Mouse (Mus musculus): Measurements from ENCODE around the gene A930004D18Rik. TPM values are rescaled to one million over a fixed set of nuclear protein-coding genes. Genes with fewer than 3 reads are reported as not detected.
A peak's percentile ranks its signal among the peaks of the same experiment; 100 is the strongest.

The A930004D18Rik gene
- polyA plus RNA-seq, 1 experiment, result 0.31 TPM

- Histone ChIP-seq H3K4me3 (ENCODE audit: low read depth, low read length) (no peak overlapping the region), H3K27me3 (ENCODE audit: control insufficient read depth, insufficient read depth, low read length, poor library complexity, severe bottlenecking) (peaks cover 12% of the 10 kb centered on the region), H3K9me3 (replicated peaks; ENCODE audit: control insufficient read depth, insufficient read depth, low read length, poor library complexity, severe bottlenecking) (no peaks in the 10 kb centered on the region), H3K27ac (ENCODE audit: insufficient read depth, low read length) (no peak overlapping the region), H3K36me3 (ENCODE audit: control insufficient read depth, insufficient read depth, low read length, poor library complexity, severe bottlenecking) (no peaks in the 10 kb centered on the region), H3K4me1 (ENCODE audit: control insufficient read depth, insufficient read depth, low read length) (no peaks in the 10 kb centered on the region), H3K9ac (ENCODE audit: low read depth, poor library complexity, severe bottlenecking) (no peak overlapping the region)
- TF ChIP-seq CTCF (IDR thresholded peaks at IDR 0.05; ENCODE audit: low read depth, low read length), result no peak
Measured at GRCm38 (mm10) chr2:18033166-18034108, 4.1 kb downstream of the A930004D18Rik start.

- no peaks in the 10 kb centered on the region for H3K36me3 ChIP-seq (ENCODE audit: control insufficient read depth, insufficient read depth, low read length, poor library complexity, severe bottlenecking)
- H3K9ac ChIP-seq (ENCODE audit: low read depth, poor library complexity, severe bottlenecking), result no peak overlapping the region
- TF ChIP-seq POLR2A (IDR thresholded peaks at IDR 0.05; ENCODE audit: insufficient read depth, low read length) (no peak), CTCF (IDR thresholded peaks at IDR 0.05; ENCODE audit: low read depth, low read length) (no peak), EP300 (IDR thresholded peaks at IDR 0.05; ENCODE audit: insufficient read depth, low read depth, low read length) (no peak)
- no peaks in the 10 kb centered on the region for H3K4me1 ChIP-seq (ENCODE audit: control insufficient read depth, insufficient read depth, low read length)
- peaks cover 9% of the 10 kb centered on the region for H3K27me3 ChIP-seq (ENCODE audit: control insufficient read depth, insufficient read depth, low read length, poor library complexity, severe bottlenecking)
- no peak overlapping the region for H3K4me3 ChIP-seq (ENCODE audit: low read depth, low read length)
- no peaks in the 10 kb centered on the region for H3K9me3 ChIP-seq (replicated peaks; ENCODE audit: control insufficient read depth, insufficient read depth, low read length, poor library complexity, severe bottlenecking)
- H3K27ac ChIP-seq (ENCODE audit: insufficient read depth, low read length), result no peak overlapping the region
Measured at GRCm38 (mm10) chr2:18032538-18032895, 5.0 kb downstream of the A930004D18Rik start.

- no peak for TF ChIP-seq CTCF (IDR thresholded peaks at IDR 0.05; ENCODE audit: low read depth, low read length)
- TF ChIP-seq POLR2A (IDR thresholded peaks at IDR 0.05; ENCODE audit: insufficient read depth, low read length), result no peak
- peak; percentile 24; the same call in 1 of the 2 replicates for TF ChIP-seq EP300 (IDR thresholded peaks at IDR 0.05; ENCODE audit: insufficient read depth, low read depth, low read length)
- H3K27ac ChIP-seq (ENCODE audit: insufficient read depth, low read length), result no peak overlapping the region
- H3K9me3 ChIP-seq (replicated peaks; ENCODE audit: control insufficient read depth, insufficient read depth, low read length, poor library complexity, severe bottlenecking), result no peaks in the 10 kb centered on the region
- H3K4me3 ChIP-seq (ENCODE audit: low read depth, low read length), result peak overlapping the region; percentile 69
- H3K36me3 ChIP-seq (ENCODE audit: control insufficient read depth, insufficient read depth, low read length, poor library complexity, severe bottlenecking), result no peaks in the 10 kb centered on the region
- peak overlapping the region; percentile 44 for H3K9ac ChIP-seq (ENCODE audit: low read depth, poor library complexity, severe bottlenecking)
- H3K4me1 ChIP-seq (ENCODE audit: control insufficient read depth, insufficient read depth, low read length), result no peaks in the 10 kb centered on the region
- peaks cover 6% of the 10 kb centered on the region; the same call in 1 of the 2 replicates for H3K27me3 ChIP-seq (ENCODE audit: control insufficient read depth, insufficient read depth, low read length, poor library complexity, severe bottlenecking)
Measured at GRCm38 (mm10) chr2:18031831-18032537, 5.6 kb downstream of the A930004D18Rik start.

GRCm38 (mm10) chr2:18031271-18031821 is 6.2 kb downstream of the A930004D18Rik start:
- peak overlapping the region; percentile 69 for H3K4me3 ChIP-seq (ENCODE audit: low read depth, low read length)
- H3K9ac ChIP-seq (ENCODE audit: low read depth, poor library complexity, severe bottlenecking), result peak overlapping the region; percentile 44
- H3K27me3 ChIP-seq (ENCODE audit: control insufficient read depth, insufficient read depth, low read length, poor library complexity, severe bottlenecking), result 0 out of 2 replicates have a peak, but pooled peaks cover 2% of the 10 kb centered on the region
- H3K9me3 ChIP-seq (replicated peaks; ENCODE audit: control insufficient read depth, insufficient read depth, low read length, poor library complexity, severe bottlenecking), result no peaks in the 10 kb centered on the region
- no peak overlapping the region for H3K27ac ChIP-seq (ENCODE audit: insufficient read depth, low read length)
- no peaks in the 10 kb centered on the region for H3K4me1 ChIP-seq (ENCODE audit: control insufficient read depth, insufficient read depth, low read length)
- TF ChIP-seq POLR2A (IDR thresholded peaks at IDR 0.05; ENCODE audit: insufficient read depth, low read length) (no peak), CTCF (IDR thresholded peaks at IDR 0.05; ENCODE audit: low read depth, low read length) (no peak), EP300 (IDR thresholded peaks at IDR 0.05; ENCODE audit: insufficient read depth, low read depth, low read length) (no peak)
- no peaks in the 10 kb centered on the region for H3K36me3 ChIP-seq (ENCODE audit: control insufficient read depth, insufficient read depth, low read length, poor library complexity, severe bottlenecking)

GRCm38 (mm10) chr2:18030581-18030980 is 7.0 kb downstream of the A930004D18Rik start:
- H3K9me3 ChIP-seq (replicated peaks; ENCODE audit: control insufficient read depth, insufficient read depth, low read length, poor library complexity, severe bottlenecking), result no peaks in the 10 kb centered on the region
- no peak for TF ChIP-seq EP300 (IDR thresholded peaks at IDR 0.05; ENCODE audit: insufficient read depth, low read depth, low read length)
- no peak for TF ChIP-seq POLR2A (IDR thresholded peaks at IDR 0.05; ENCODE audit: insufficient read depth, low read length)
- no peak for TF ChIP-seq CTCF (IDR thresholded peaks at IDR 0.05; ENCODE audit: low read depth, low read length)
- no peaks in the 10 kb centered on the region for H3K36me3 ChIP-seq (ENCODE audit: control insufficient read depth, insufficient read depth, low read length, poor library complexity, severe bottlenecking)
- 0 out of 2 replicates have a peak, but pooled peaks cover 1% of the 10 kb centered on the region for H3K27me3 ChIP-seq (ENCODE audit: control insufficient read depth, insufficient read depth, low read length, poor library complexity, severe bottlenecking)
- H3K27ac ChIP-seq (ENCODE audit: insufficient read depth, low read length), result no peak overlapping the region
- no peak overlapping the region for H3K9ac ChIP-seq (ENCODE audit: low read depth, poor library complexity, severe bottlenecking)
- no peak overlapping the region for H3K4me3 ChIP-seq (ENCODE audit: low read depth, low read length)
- no peaks in the 10 kb centered on the region for H3K4me1 ChIP-seq (ENCODE audit: control insufficient read depth, insufficient read depth, low read length)
